Mouse (Mus musculus): Measurements from ENCODE around the gene Atn1.

Gene Atn1

GRCm38 (mm10) chr6:124768704-124769044, 12.3 kb upstream of the Atn1 start:
- DNase-seq (ENCODE audit: low spot score in 2 of 2): no peak

GRCm38 (mm10) chr6:124767920-124768703, 11.8 kb upstream of the Atn1 start:
- no peak for DNase-seq (ENCODE audit: low spot score in 2 of 2)

- DNase-seq (ENCODE audit: low spot score in 2 of 2): no peak
Observed at GRCm38 (mm10) chr6:124767536-124767919, 11.2 kb upstream of the Atn1 start.

GRCm38 (mm10) chr6:124765951-124766350, 9.6 kb upstream of the Atn1 start:
- DNase-seq (ENCODE audit: low spot score in 2 of 2): no peak

GRCm38 (mm10) chr6:124759259-124759658, 2.9 kb upstream of the Atn1 start:
- peak; percentile 74 to 84 for DNase-seq (ENCODE audit: low spot score in 2 of 2)

- no peak for DNase-seq (ENCODE audit: low spot score in 2 of 2)
Observed at GRCm38 (mm10) chr6:124758849-124759232, 2.5 kb upstream of the Atn1 start.

GRCm38 (mm10) chr6:124757909-124758848, 1.9 kb upstream of the Atn1 start:
- peak; percentile 73 for DNase-seq (ENCODE audit: low spot score in 2 of 2)

- DNase-seq (ENCODE audit: low spot score in 2 of 2): no peak
Observed at GRCm38 (mm10) chr6:124757351-124757880, 1.1 kb upstream of the Atn1 start.

GRCm38 (mm10) chr6:124756652-124757350, 477 bp upstream of the Atn1 start:
- DNase-seq (ENCODE audit: low spot score in 2 of 2): peak; percentile 82 to 86

GRCm38 (mm10) chr6:124755306-124755705, 1.0 kb downstream of the Atn1 start:
- no peak for DNase-seq (ENCODE audit: low spot score in 2 of 2)

GRCm38 (mm10) chr6:124753861-124754260, 2.5 kb downstream of the Atn1 start:
- no peak for DNase-seq (ENCODE audit: low spot score in 2 of 2)

GRCm38 (mm10) chr6:124750405-124750804, 5.9 kb downstream of the Atn1 start:
- no peak for DNase-seq (ENCODE audit: low spot score in 2 of 2)

GRCm38 (mm10) chr6:124746654-124747632, 9.4 kb downstream of the Atn1 start:
- DNase-seq (ENCODE audit: low spot score in 2 of 2): no peak

GRCm38 (mm10) chr6:124746296-124746605, 10.1 kb downstream of the Atn1 start:
- no peak for DNase-seq (ENCODE audit: low spot score in 2 of 2)

- peak; percentile 91 to 93 for DNase-seq (ENCODE audit: low spot score in 2 of 2)
Observed at GRCm38 (mm10) chr6:124745490-124746295, 10.6 kb downstream of the Atn1 start.

- DNase-seq (ENCODE audit: low spot score in 2 of 2): no peak
Observed at GRCm38 (mm10) chr6:124744755-124745321, 11.5 kb downstream of the Atn1 start.

- no peak for DNase-seq (ENCODE audit: low spot score in 2 of 2)
Observed at GRCm38 (mm10) chr6:124743647-124744046, 12.7 kb downstream of the Atn1 start.

GRCm38 (mm10) chr6:124742839-124743514, 13.3 kb downstream of the Atn1 start:
- DNase-seq (ENCODE audit: low spot score in 2 of 2): no peak

GRCm38 (mm10) chr6:124741842-124742241, 14.5 kb downstream of the Atn1 start:
- DNase-seq (ENCODE audit: low spot score in 2 of 2): no peak

Data from heart, adult 9 months (tissue).